Mouse (Mus musculus) kidney, postnatal 4 days (tissue): ENCODE results near the gene Casc3.

Experiments
- DNase-seq, 2 experiments: peaks; one replicate each; pipeline ENCODE4 v3.0.0; 2021; ENCODE audit warnings: mixed read lengths in 2 of 2

The Casc3 gene

DNA sequence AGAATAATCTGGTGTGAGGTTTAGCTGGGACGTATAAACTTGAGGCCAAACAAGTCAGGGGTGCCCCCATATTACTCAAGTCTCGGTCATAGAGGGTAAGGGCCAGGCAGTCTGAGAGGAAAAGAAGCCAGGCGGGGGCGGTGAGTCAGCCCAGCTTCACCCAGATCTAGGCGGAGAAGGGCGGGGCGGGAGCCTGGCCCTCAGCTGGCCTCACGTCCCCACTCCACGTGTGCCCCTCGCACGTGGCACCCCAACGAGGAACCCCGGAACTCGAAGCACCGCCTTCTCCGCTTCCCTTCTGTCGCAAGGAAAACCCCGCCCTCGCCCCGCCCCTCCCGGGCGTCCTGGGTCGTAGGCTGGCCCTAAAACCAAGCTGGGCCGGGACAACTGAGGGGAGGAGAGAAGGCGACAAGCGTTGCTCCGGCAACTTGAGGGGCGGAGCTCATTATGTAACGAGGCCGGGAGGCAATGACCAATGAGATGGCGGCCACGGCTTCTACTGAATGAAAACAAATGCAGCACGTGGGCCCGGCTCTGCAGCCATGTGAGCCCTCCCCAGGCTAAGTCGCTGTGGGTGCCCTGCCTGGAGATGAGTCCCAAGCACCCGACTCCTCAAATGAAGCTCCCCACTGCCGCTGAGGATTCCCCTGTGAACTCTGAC is 30.9 kb upstream of the Casc3 start:
- DNase-seq, result peak; percentile 98 to 99

DNA sequence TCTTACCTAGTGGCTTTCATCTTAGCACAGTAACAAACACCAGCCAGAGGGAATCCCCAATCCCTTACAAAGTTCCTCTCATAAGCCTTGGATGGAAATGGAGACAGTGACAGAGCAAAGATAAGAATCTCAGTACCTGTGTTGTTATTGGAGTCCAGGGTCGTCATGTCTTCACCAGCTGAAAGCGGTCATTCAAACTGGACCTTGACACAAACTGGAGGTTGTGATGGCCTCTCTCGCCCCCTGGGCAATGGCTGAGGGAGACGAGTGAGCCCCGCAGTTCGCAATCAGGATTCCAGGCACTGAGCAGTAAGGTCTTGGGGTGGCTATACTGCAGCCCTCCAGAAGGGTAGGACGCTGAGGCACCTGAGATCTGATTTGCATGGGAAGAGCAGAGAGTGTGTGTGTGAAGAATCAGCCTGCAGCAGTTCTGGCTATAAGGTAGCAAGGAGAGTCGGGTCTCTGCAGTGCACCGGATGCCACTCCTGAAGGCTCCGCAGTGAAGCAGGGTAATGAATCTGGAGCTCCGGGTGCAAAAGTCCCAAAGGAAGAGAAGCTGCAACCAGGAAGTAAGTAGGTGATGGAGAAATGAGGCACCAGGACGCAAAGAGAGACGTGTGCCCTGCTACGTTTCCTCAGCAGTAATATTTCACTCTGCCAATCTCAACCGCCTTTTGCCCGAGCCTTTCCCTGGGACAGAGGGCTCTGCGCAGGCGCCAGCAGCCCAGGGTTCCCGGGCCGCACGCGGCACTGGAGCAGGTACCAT is 29.9 kb upstream of the Casc3 start, which contains the start of gene Nr1d1:
TSS of gene Nr1d1 (minus strand) at position 752 of the 766 bp plus-strand sequence.
- DNase-seq, result no peak

- DNase-seq, result peak; percentile 97 to 99
These were observed 29.2 kb upstream of the Casc3 start for GRCm38 (mm10) chr11:98775348-98776051.

- no peak for DNase-seq
These were observed 28.5 kb upstream of the Casc3 start for GRCm38 (mm10) chr11:98776052-98776764.

- DNase-seq, result peak; percentile 66 to 78
These were observed 27.7 kb upstream of the Casc3 start for GRCm38 (mm10) chr11:98776843-98777590.

- DNase-seq, result no peak
These were observed 26.8 kb upstream of the Casc3 start for GRCm38 (mm10) chr11:98777888-98778287.

- peak; percentile 65 to 80 for DNase-seq
These were observed 22.7 kb upstream of the Casc3 start for GRCm38 (mm10) chr11:98781851-98782512.

- peak; percentile 65 to 74 for DNase-seq
These were observed 22.0 kb upstream of the Casc3 start for GRCm38 (mm10) chr11:98782651-98783235.

- DNase-seq, result peak; percentile 94 to 97
These were observed 21.4 kb upstream of the Casc3 start for GRCm38 (mm10) chr11:98783236-98783696.

DNA sequence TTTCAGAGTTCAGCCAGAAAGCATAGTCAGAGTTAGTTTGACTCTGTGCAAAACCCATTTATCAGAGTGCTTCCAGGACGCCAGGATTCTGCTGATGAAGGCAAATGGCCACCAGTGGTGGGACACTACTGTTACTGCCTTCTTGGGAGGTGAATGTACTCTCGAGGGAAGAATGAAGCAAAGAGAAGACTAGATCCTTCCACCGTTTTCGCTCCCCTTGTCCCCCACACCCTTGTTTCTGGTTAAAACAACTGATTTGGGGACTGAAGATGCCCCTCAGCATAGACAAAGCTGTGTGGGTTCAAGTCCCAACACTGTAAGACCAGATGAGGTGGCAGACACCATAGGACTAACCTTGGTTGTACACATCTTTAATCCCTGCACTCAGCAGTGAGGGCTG is 20.6 kb upstream of the Casc3 start:
- DNase-seq, result no peak

- peak in 1 of 2 experiments; percentile 67 for DNase-seq
These were observed 19.5 kb upstream of the Casc3 start for GRCm38 (mm10) chr11:98785214-98785613.

GRCm38 (mm10) chr11:98785772-98786281 is 18.9 kb upstream of the Casc3 start:
- DNase-seq, result peak; percentile 85 to 92

- peak; percentile 97 to 98 for DNase-seq
These were observed 18.1 kb upstream of the Casc3 start for GRCm38 (mm10) chr11:98786359-98787214.

- peak in 1 of 2 experiments; percentile 55 for DNase-seq
These were observed 17.5 kb upstream of the Casc3 start for GRCm38 (mm10) chr11:98787229-98787628.

DNA sequence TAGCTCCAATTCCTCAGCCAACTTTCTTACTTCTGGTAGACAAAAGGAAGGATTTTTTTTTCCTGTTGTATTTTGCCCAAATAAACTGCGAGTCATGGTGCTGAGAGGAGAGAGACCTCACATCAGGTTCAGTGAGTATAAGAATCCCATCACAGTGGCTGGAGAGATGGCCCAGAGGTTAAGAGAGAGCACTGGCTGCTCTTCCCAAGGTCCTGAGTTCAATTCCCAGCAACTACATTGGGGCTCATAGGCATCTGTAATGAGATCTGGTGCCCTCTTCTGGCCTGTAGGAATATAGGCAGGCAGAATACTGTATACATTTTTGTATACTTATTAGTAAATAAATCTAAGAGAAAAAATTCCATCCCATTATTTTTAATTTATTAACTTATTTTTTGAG is 17.0 kb upstream of the Casc3 start:
- no peak for DNase-seq

DNA sequence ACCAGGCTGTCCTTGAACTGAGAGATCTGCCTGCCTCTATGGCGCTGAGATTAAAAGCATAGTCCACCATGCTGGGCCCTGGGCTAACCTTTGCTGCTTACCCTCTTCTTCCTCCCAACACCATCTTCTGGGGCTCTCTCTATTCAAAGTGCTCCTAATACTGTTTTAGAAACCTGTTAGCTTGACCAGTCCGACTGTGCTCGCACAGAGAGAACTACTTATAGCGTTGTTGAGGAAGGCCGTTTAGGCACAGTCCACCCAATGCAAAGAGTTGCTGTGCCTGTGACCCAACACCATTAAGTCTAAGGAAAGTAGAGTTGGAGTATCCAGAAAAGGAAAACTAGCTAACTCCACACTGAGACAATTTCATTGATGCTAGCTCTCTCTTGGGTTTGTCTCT is 16.6 kb upstream of the Casc3 start:
- no peak for DNase-seq

GRCm38 (mm10) chr11:98788550-98789218 is 16.0 kb upstream of the Casc3 start:
- peak; percentile 89 to 93 for DNase-seq

DNA sequence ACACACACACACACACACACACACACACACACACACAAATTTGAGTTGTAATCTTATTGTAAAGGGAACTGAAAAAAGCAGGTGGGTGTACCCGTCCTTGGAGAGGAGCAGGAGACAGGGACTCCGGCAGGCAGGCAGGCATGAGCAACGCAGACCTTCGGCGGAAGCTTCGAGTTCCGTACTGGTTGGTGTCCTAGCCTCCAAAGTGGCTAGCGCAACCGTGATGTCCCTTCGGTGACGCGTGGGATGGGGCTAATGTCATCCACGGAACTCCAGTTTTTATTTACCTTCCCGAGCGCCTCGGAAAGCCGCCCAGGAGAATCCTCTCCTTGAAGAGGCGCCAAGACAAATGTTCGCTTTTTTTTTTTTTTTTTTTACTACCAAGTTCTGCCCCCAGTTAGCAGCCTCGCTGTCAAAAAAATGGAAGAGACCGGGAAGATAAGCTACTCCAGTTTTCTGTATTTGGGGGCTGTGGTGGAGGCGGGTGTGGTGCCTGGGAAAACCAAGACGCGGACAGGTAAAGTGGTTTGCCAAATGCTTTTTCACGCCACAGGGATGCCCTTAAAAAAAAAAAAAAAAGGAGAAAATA is 15.4 kb upstream of the Casc3 start:
- peak in 1 of 2 experiments; percentile 70 for DNase-seq

DNA sequence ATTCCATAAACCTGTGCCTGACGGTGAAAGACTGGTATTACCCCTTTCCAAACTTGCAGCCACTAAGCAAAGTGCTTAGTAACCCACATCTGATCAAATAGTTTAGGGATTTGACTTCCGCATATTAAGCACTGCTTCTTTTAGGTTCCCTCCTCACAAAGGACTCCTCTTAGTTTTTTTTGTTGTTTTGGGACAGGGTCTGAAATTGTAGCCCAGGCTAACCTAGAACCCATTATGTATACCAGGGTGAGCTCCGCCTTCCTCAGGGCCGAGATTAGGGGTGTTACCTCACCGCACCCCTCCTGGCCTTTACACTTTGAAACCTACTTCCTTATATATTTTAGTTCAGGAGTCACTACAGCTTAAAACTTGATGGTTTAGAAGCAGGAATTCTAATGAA is 14.9 kb upstream of the Casc3 start:
- DNase-seq, result no peak
